Mouse (Mus musculus) testis, postnatal 14 days (tissue): ENCODE data around the gene Ano1.

ENCODE experiments used
- DNase-seq: peaks from one replicate; pipeline ENCODE4 v3.0.0; 2021; ENCODE audit warnings: low spot score

Ano1 gene

GRCm38 (mm10) chr7:144582284-144582980 lies 169.3 kb downstream of the Ano1 start, which contains the start of gene Fadd:
TSS of gene Fadd (minus strand) at chr7:144582463.
- peak; percentile 91 for DNase-seq

- DNase-seq: peak; percentile 85
These were observed 170.1 kb downstream of the Ano1 start for GRCm38 (mm10) chr7:144581559-144582283.

- no peak for DNase-seq
These were observed 173.9 kb downstream of the Ano1 start for GRCm38 (mm10) chr7:144577876-144578275.

DNA sequence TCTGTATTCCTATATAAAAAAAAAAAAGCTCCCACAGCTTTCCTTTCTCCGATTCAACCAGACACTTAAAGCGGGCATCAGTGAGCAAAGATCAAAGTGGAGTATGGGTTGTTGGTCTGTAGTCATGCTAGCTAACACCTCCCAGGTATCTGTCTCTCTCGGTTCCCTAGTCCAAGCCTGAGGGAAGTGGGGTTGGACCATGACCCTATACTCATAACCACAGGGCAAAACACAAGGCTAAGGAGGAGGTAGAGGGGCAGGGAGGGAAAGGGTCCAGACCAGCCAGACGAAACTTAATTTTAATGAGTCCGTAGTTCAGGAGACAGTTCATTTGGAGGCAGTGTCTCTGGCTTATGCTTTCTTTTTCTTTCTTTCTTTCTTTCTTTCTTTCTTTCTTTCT lies 179.5 kb downstream of the Ano1 start:
- no peak for DNase-seq

- DNase-seq: no peak
These were observed 180.2 kb downstream of the Ano1 start for GRCm38 (mm10) chr7:144571598-144571997.

DNA sequence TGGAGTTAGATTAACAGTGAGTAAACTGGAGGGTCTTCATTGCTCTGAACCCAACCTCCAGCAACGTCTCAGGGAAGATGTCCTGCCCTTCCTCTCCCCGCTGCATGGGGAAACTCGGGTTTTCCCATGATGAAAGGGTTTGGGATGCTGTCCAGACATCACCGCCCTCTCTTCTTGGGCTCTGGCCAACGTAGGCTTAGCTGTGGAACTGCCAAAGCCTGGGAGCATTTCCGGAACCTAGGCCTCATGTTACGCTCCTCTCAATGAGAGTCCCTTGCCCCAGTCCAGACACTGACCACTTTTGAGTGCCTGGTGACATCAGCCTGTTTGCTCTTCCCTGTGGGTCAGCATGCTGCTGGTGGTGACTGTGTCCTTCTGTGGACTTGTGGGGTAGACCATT lies 182.3 kb downstream of the Ano1 start:
- no peak for DNase-seq

DNA sequence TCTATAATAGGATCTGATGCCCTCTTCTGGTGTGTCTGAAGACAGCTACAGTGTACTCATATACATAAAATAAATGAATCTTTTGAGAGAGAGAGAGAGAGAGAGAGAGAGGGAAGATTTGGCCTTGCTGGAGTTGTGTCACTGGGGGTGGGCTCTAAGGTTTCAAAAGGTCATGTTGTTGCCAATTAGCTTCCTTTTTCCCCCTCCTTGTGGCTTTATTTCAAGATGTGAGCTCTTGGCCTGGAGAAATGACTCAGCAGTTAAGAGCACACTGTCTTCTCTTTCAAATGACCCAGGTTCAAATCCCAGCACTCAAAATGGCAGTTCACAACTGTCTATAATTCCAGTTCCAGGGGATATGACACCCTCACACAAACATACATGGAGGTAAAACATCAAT lies 183.7 kb downstream of the Ano1 start:
- no peak for DNase-seq

DNA sequence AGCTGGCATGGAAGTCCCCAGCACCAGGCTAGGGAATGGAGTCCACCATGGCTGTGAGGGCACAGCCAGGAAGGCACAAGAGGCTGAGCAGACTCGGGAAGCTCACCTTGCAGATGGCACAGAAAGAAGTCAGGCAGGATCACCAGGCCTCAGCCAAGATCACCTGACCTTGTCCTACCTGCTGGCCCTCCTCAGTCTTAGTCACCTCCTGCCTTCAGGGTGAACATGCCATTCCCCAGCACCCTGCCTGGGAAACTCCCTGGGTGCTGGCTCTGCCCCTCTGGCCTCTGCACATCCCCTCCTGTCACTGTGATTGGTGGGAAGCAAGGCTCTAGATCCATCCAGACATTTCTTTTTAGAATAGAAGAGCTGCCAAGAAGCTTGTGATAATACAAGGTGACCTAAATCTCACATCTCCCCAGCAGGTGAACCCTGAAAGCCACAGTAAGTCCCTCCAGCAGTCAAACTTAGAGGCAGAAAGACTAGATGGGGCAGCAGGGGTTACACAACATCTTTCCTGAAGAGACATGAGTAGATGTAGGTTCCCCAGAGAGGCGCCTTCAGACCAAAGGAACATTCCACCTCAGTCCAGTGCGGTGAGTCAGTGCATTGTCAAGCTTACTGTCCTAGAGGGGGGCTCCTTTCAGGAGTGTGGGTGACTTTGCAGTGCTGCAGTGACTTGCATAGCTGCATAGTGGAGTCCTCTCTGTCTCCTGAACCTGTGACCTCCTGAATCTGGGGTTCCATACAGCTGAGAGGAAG lies 184.7 kb downstream of the Ano1 start:
- DNase-seq: no peak

DNA sequence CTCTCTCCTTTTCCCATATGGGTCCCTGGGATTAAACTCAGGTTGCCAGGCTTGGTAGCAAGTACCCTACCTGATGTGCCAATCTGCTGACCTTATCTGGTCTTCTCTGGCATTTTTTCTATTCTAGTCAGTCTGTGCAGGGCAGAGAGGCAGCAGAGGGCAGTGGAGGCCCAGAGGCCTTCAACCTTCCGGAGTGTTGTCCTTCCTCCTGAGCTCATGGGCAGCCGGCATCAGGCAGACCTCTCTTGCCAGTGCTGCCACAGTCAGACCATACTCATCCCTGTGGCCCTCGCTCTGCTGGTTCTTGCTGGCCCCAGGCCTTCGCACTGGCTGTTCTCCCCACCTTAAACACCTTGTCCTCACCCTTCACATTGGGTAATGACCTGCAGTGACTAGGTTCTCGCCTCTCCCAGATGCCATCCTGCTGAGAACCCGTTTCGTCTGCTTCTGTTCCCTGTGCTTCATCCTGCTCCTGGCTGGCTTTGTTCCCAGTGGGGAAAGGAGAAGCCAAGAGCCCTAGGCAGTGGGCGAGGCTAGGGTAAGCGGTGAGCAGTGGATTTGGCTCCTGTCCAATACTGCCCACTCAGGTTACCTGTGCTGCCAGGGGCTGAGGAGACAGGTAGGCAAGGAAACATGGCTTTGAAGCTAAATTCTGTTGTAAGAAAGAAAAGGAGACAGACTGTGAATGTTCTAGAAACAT lies 188.2 kb downstream of the Ano1 start:
- DNase-seq: peak; percentile 44

- no peak for DNase-seq
These were observed 189.8 kb downstream of the Ano1 start for GRCm38 (mm10) chr7:144562016-144562415.

DNA sequence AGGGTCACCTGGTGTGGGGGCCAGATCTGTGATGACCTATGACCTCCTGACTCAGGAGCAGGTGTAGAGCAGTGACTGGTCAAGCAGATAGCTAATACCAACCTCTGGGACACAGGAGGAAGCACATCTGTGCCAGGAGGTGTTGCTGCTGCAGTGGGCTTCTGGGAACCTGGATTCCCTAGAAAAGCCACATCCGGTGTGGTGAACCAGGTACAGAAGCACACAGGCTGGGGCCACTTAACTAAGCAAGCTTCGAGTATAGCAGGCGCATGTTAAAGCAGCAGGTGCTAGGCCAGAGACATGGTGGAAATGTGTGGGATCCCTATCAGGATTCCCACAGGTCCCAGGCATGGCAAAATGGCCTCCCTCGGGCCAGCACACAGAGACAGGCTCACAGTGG lies 191.2 kb downstream of the Ano1 start:
- DNase-seq: no peak

- no peak for DNase-seq
These were observed 193.2 kb downstream of the Ano1 start for GRCm38 (mm10) chr7:144558552-144558951.

DNA sequence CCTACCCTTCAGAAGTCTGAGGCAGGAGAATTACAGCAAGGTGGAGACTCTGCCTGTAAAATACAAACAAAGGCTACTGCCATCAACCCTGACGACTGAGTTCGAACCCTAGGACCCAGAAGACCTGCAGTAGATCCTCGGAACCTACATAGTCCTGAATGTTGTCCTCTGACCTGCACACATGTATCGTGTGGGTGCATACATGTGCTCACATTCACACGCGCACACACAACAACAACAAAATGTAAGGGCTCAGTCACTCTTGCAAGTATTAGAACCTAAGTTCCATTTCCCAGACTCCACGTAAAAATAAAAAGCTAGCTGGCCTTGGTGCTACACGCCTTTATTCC lies 197.7 kb downstream of the Ano1 start:
- no peak for DNase-seq

DNA sequence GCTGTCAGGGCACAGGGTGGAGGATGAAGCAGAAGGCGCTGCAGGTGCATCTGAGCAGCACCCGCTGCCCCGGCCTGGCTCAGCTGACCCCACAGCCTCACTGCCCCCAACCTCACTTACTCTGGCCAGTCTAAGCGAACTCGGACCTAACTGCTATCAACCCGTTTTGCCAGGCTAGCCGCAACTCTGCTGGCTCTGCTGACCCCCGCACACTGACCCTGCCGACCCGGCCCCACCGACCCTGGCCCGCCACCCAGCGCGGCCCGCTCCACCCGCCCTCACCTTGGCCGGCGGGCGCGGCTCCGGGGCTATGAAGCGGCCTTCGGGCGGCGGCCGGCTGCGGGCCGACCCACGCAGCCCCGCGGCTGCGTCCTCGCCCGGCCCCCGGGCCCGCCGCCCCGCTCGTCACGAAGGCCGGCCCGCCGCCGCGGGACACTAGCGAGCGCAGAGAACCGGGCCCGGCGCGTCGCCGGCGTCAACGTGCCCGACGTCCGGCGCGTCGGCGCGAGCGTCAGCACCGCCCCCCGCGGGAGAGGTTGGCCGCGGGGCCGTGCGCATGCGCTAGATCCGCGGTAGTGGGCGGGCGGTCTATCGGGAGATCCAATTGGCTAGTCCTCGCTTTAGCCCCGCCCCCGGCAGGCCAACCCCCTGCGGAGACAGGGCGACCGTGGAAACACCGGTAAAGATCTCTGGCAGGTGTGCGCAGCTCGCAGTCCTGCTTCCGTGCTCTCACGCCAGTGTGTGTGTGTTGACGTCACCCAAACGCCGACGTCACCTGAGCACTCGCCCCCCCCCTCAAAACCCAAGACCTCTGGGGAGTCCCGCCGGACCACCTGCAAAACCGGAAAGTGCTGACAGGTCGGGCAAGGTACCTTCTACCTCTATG lies 198.3 kb downstream of the Ano1 start, which contains the start of gene Ppfia1:
Ppfia1 (minus strand) TSS at position 493 of the 886 bp plus-strand sequence.
- DNase-seq: peak; percentile 97

DNA sequence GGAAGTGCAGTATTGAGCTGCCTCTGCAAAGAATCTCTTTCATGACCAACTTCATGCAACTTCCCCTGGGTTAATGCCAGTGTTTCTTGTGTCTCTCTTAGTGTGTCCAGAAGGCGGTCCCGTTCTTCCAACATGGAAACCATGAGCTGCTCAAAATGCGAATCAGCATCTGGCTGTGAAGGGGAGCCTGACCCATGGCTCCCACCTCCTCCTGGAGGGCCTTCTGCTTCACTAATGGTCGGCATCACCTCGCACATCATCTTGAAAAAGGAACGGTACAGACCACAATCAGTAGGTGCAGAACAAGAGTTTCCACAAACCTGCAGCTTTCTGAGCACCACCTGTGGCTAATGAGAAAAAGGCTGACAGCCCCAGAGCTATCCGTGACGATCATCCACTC lies 199.5 kb downstream of the Ano1 start:
- DNase-seq: no peak

- DNase-seq: no peak
These were observed 201.0 kb downstream of the Ano1 start for GRCm38 (mm10) chr7:144550811-144551210.

DNA sequence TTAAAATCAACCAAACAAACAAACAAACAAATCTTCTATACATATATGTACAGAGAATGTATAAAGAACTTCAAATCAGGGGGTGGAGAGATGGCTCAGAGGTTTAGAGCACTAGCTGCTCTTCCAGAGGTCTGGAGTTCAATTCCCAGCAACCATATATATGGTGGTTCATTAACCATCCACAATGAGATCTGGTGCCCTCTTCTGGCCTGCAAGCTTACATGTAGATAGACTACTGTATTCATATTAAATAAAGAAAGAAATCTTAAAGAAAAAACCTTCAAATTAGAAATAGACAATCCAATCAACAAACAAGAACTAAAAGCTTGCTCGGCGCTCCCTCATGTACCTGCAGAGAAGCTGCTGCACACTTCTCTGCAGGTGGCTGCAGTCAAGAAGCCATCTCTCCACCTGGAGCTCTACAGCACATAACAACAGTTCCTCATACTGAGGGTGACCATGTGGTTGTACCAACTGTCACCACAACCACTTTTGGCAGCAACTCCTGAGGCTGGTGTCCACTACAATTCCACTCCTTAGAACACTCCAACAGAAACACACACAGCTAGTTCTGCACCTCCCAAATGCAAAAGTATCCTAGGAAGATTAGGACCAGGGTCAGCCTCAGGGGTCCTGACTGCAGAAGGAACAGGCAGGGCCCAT lies 201.7 kb downstream of the Ano1 start:
- DNase-seq: no peak

DNA sequence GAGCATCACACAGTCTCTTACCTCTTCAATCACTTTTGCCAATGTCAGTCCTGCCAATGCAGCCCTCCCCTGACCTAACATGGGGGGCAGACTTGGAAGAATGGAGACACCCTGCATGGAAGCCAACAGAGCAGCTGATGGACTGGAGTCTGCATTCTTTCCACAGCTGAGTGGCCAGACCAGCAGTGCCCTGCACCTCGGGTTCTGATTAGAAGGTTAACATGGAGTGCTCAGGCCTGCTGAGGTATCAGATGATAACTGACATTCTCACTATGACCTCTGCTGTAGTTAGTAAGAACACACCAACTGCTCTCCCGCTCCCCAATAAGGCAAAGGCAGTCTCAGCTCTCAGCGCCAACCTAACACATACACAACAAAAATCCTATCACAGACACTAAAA lies 206.5 kb downstream of the Ano1 start:
- DNase-seq: no peak

DNA sequence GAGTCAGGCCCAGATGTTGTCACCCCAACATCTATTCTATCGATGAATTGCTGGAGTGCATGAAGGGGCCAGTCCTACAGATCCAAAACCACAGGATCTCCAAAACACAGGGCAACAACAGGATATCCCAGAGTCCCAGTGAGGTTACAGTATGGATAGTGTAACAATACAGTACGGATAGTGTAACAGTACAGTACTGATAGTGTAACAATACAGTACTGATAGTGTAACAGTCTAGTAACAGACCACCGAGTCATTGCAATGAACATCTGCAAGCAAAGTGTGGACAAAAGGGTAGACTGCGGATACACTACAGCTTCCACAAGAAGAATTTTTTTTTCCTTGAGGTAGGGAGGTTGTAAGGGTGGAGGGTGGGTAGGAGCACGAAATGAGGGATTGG lies 210.4 kb downstream of the Ano1 start:
- DNase-seq: no peak

DNA sequence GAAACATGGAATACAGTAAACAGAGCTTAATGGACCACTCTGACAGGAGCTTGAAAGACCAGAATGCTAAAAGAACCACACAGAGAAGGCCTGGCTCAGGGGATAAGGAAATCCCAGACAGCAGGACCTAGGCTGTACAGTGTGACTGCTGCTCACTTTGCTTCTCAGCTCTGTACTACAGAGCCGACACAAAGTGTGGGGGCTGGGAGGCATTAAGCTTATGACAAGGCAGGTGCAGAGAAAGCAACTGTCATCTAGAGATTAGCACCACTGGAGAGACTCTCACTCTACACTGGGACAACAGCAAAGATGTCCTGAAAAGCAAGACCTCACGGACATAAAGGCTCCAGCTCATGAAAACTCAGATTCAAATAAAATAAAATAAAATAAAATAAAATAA lies 212.6 kb downstream of the Ano1 start:
- DNase-seq: no peak
